Mouse (Mus musculus) ovary, postnatal 36 days (tissue): ENCODE measurements around the gene Armh4.
"Not testable (repeated sequence)": the region's sequence is repeated elsewhere in the genome, so short reads cannot be mapped to it uniquely, and the experiment has no call there.

Source experiments
- DNase-seq: peaks from one replicate; pipeline ENCODE4 v3.0.0; 2022; ENCODE audit warnings: low spot score, mixed read lengths

The Armh4 gene

DNA sequence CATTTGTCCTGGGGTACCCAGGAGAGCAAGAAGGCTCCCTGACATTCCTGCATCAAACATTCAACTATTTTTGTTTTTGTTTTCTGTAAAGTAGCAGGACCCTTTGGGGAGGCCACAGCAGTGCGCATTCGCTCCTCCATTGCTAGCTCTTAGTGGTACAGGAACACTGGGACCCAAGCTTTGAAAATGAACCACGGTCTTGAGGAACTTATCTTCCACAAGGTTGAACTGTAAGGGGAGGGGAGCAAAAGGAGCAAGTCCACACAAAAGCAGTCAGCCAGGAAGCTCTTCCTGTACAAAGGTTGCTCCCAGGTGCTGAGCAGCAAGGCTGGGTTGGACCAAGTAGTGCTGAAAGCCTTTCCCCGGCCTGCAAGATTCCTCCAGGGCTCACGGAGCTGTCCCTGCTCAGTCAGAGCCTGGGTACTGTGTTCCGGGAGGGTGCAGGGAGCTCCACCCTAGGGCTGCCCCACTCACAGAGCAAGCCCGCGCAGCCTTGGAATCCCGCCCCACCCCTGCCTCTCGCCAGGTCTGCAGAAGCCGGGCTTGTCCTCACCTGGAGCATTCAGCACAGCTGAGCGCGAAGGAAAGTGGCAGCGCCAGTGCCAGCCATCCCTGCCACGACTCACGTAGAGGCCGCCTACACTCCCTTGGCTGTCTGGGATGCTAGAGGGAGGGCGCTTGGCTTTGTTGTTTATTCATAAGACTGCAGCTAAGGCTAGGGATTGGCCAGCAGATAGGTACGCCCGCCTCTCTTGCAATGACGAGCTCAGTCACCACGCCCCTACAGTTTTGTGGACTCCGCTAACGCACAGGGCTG, at the start of gene Armh4:
TSS of gene Armh4 (minus strand) at position 669 of the 817 bp plus-strand sequence.
- DNase-seq = peak; percentile 45

DNA sequence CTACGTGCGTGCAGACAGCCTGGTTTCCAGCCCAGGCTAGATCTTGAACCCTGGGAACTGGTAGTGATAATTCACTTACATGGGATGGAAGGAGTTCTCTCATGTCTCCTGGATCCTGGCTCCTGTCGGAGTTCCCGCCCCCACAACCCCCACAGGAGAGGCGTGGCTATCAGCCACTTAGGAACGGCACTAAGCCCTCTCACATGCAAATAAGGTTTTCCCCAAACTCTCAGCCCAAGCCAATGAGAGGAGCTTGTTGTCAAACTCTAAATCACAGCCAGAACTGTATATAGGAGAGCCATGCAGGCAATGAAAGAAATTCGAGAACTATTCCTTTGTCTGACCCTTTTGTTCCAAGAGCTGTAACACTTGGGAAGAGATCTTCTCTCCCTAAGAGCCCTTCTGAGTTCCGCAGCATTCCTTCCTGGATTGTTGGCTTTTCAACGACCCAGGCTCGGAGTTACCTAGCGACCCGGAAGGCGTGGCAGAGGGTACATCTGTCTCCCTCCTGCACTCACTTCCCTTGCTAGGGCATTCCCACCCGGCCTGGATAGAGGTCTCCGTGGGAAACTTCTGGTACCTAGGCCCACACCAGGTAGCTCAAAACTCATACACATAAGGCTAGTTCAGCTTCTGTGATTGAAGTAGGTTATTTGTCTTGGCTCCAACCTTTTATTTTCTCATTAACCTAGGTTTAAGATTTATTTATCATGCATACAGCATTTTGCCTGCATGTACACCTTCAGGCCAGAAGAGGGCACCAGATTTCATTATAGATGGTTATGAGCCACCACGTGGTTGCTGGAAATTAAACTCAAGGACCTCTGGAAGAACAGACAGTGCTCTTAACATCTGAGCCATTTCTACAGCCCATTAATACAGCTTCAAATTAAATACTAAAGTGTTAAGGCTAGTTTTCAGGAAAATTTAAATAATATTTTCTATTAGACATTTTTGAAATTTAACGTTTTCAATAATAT, 46.3 kb upstream of the Armh4 start:
- DNase-seq = no peak

- DNase-seq = not testable (repeated sequence)
Measured at GRCm38 (mm10) chr14:49819721-49820440, 36.7 kb upstream of the Armh4 start.

GRCm38 (mm10) chr14:49818713-49819208, 35.6 kb upstream of the Armh4 start:
- not testable (repeated sequence) for DNase-seq

DNA sequence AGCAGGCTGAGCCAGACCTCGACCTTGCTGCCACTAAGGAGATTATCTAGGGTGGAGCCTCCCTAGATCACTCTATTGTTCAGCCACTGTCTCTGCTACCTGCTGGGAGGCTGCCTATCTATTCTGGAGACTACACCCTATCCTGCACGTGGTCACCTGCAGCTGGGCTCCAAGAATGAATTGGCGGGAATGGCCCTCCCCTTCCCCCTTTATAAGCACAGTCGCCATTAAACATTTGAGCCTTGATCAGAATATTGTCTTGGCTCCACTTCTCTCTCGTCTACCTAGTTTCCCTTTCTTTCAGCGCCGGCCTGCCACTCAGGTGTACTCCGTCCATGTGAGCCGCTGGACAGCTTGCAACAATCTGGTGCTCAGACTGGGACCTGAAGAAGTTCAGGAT, 29.8 kb upstream of the Armh4 start:
- not testable (repeated sequence) for DNase-seq

- not testable (repeated sequence) for DNase-seq
Measured at GRCm38 (mm10) chr14:49805051-49805450, 21.9 kb upstream of the Armh4 start.

DNA sequence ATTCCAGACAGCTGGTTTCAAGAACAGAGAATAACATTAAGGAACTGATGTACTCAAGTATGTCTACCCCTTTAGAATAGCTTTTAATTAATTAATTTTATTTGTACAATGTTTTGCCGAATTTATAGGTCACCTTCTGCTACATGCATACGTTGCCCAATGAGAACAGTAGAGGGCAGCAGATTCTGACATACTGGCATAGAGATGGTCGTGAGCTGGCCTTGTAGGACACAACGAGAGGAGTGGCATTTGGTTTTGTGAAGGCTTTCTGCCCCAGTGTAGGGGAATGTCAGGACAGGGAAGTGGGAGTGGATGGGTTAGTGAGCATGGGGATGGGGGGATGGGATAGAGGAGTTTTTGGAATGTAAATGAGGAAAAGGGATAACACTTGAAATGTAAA, 18.3 kb upstream of the Armh4 start:
- no peak for DNase-seq

- no peak for DNase-seq
Measured at GRCm38 (mm10) chr14:49793948-49794347, 10.8 kb upstream of the Armh4 start.

- no peak for DNase-seq
Measured at GRCm38 (mm10) chr14:49790542-49790941, 7.4 kb upstream of the Armh4 start.

DNA sequence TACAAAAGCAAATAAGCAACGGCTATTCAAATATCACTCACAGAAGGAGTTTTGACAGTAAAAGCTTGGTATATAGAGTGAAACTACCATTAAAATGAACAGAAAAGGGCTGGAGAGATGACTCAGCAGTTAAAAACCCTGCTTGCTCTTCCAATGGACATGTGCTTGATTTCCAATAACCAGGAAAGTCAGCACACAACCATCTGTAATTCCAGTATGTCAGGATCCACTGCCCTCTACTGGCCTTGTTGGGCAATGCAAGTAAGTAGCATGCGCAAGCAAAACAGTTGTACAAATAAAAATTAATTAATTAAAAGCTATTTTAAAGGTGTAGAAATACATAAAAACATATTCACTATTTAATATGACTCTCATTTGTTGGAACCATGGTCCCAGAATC, 2.6 kb upstream of the Armh4 start:
- no peak for DNase-seq

DNA sequence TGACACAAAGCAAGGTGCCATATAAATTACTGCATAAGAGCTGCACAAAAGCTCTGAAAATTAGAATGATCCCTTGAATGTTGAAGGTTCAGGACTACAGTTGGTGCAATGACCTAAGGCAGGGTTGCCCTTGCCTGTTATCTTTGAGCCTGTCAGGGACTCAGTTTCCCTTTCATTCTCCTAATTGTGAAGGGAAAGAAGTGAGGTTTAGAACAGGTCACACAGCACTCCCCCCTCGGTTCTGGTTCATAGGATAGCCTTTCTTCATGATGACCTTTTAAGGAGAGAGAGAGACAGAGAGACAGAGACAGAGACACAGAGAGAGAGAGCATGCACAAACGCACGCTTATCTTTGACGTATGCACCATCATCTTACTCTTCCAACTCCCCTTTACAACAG, 683 bp upstream of the Armh4 start:
- DNase-seq = no peak

DNA sequence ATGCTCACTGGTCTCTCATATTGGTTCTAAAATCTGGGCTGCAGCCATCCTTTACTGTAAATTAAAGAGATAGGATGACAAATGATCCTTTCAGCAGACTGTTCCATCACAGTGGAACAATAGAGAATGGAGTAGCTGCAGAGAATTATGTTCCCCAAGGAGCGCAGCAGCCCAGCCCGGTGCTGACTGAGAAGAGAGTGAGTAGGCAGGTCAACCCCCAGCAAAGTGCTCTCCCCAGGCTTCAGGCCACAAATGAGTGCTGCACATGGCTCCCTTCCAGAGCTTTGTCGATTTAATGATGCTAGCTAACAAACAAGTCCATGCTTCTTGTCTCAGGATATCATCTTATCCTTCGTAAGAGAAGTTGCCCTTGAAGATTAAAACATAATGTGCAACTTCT, 2.8 kb downstream of the Armh4 start:
- DNase-seq = no peak

DNA sequence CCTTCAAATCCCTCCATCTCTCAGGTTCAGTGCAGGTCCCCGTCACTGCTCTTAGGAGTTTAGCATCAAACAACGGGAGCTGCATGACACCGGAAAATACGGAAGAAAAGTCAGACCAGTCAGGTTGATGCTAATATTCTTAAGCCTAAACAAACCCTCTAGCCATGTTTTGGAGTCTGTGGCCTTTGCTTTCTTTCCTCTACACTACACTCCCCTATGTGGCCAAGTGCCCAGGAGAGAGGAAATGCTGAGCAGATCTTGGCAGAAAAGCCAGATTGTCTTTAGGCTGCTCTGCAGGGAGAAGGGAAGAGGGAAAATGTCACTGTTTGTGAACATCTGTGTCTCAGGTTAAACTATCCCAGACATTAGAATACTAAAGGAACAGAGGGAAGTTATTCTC, 5.6 kb downstream of the Armh4 start:
- DNase-seq = not testable (repeated sequence)

- no peak for DNase-seq
Measured at GRCm38 (mm10) chr14:49771746-49772145, 11.4 kb downstream of the Armh4 start.

GRCm38 (mm10) chr14:49766601-49767000, 16.6 kb downstream of the Armh4 start:
- DNase-seq = no peak

- no peak for DNase-seq
Measured at GRCm38 (mm10) chr14:49755845-49756244, 27.3 kb downstream of the Armh4 start.

GRCm38 (mm10) chr14:49752614-49753013, 30.6 kb downstream of the Armh4 start:
- DNase-seq = no peak

GRCm38 (mm10) chr14:49745874-49746273, 37.3 kb downstream of the Armh4 start:
- DNase-seq = no peak

DNA sequence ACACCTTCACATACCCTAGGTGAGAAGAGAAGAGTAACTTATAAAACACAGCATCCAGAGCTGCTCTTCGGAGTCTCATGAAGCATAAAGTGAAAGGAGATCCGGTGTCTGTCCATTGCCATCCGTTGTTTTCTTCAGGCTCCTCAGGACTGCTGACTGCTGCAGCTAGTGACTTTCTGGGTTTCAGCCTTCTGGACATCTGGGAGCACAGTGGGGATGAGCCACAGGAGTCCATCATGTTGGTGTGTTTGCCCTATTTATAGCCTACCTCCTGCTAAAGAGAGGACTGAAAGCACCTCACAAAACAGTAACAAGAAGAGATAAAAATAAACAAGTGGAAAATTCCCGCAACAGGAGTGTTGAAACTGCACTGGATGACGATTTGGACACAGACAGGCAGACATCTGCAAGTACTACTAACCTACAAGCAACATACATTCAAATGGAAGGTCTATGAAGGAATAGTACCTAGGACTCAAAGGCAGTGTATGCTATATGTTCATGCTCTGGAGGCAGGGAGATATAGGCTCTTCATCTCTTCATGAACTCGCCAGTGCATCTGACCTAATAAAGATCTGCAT, 39.1 kb downstream of the Armh4 start:
- DNase-seq = no peak

DNA sequence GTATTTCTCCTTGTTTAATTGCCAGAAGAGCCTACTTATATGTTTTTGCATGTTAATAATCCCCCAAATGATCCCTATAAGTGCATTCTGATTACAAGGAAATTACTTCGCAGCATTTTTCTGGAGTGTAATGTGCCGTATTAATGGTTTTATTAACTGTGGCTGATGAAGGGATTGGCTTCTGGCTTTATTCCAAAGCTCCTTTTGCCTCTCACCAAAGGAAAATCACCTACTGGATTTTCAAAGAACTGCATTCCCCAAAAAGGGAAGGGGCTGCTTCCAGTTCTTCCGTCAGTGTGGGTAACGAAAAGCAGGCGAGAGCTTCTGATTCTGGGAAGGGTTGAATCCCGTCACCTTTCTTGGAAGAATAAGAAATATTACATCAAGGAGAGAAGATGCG, 43.9 kb downstream of the Armh4 start:
- DNase-seq = no peak

- no peak for DNase-seq
Measured at GRCm38 (mm10) chr14:49738441-49739088, 44.6 kb downstream of the Armh4 start.
